Mouse (Mus musculus) lung, embryonic 14.5 days (tissue): ENCODE data around the gene Tex14. TPM values are rescaled to one million over a fixed set of nuclear protein-coding genes. Genes with fewer than 3 reads are reported as not detected.

Source experiments
- ATAC-seq: fragments of 200-750 bp; cut with Nextera tagmentation; 2 replicates; pipeline ENCODE4 v1.8.0; 2017; ENCODE audit warnings: mild to moderate bottlenecking, moderate TSS enrichment, moderate library complexity; ENCODE audit not compliant: insufficient read depth
- DNase-seq: peaks from one replicate; pipeline ENCODE4 v3.0.0-alpha.2; 2015
- H3K27ac ChIP-seq: fragments of 300-500 bp; sonication (generic); 2 replicates; pipeline ENCODE4 v1.5.1; 2014; ENCODE audit warnings: low read depth, mild to moderate bottlenecking, moderate library complexity
- H3K27me3 ChIP-seq: fragments of 300-500 bp; sonication (generic); 2 replicates; pipeline ENCODE4 v1.6.1; 2014; ENCODE audit warnings: low read length, control low read depth; ENCODE audit not compliant: insufficient read depth
- H3K36me3 ChIP-seq: fragments of 300-500 bp; sonication (generic); 2 replicates; pipeline ENCODE4 v1.6.1; 2014; ENCODE audit warnings: control low read depth; ENCODE audit not compliant: insufficient read depth
- H3K4me1 ChIP-seq: fragments of 300-500 bp; sonication (generic); 2 replicates; pipeline ENCODE4 v1.6.1; 2014; ENCODE audit warnings: antibody characterized with exemption, control low read depth; ENCODE audit not compliant: insufficient read depth
- H3K4me2 ChIP-seq: fragments of 300-500 bp; sonication (generic); 2 replicates; pipeline ENCODE4 v1.6.1; 2014; ENCODE audit warnings: mild to moderate bottlenecking
- H3K4me3 ChIP-seq: fragments of 300-500 bp; sonication (generic); 2 replicates; pipeline ENCODE4 v1.5.1; 2014; ENCODE audit warnings: low read depth, low read length
- H3K9ac ChIP-seq: fragments of 300-500 bp; sonication (generic); 2 replicates; pipeline ENCODE4 v1.6.1; 2014
- H3K9me3 ChIP-seq: fragments of 300-500 bp; sonication (generic); 2 replicates; pipeline ENCODE4 v1.6.1; 2016; ENCODE audit warnings: low read depth, low read length, control low read depth
- CTCF ChIP-seq: IDR thresholded peaks from 2 replicates; pipeline ENCODE4 v1.5.1; 2016; ENCODE audit warnings: antibody characterized with exemption, low read depth
- WGBS: fragments of 180-500 bp; shearing (Covaris S2); extraction: QIAGEN DNeasy Blood & Tissue Kit; methylation state at CpG from one replicate; pipeline ENCODE4 v1.1.7; 2014; 5-methylcytosine and 5-hydroxymethylcytosine counted together
- polyA plus RNA-seq: library from polyadenylated mRNA; unstranded; fragments of >200 nt; fragmentation: Nextera tagmentation; extraction: Ambion mirVana; gene quantifications from 2 replicates; pipeline ENCODE4 v1.2.1, GENCODE M21; 2014

The Tex14 gene
- polyA plus RNA-seq, 1 experiment from 2014 or later = 0.21 TPM

- H3K4me1 ChIP-seq = peaks cover 15% of the 10 kb centered on the region
- TF ChIP-seq CTCF = no peak
- H3K27me3 ChIP-seq = no peaks in the 10 kb centered on the region
- ATAC-seq (no peak), DNase-seq (no peak)
- 80% methylated on average over 8 of the region's 8 CpGs for WGBS
- H3K9ac ChIP-seq = no peak overlapping the region
- H3K36me3 ChIP-seq = no peaks in the 10 kb centered on the region
- no peak overlapping the region for H3K4me3 ChIP-seq
- no peaks in the 10 kb centered on the region for H3K9me3 ChIP-seq
- H3K4me2 ChIP-seq = no peak overlapping the region
- no peak overlapping the region for H3K27ac ChIP-seq
These were observed 177.3 kb downstream of the Tex14 start for GRCm38 (mm10) chr11:87581933-87582710.

DNA sequence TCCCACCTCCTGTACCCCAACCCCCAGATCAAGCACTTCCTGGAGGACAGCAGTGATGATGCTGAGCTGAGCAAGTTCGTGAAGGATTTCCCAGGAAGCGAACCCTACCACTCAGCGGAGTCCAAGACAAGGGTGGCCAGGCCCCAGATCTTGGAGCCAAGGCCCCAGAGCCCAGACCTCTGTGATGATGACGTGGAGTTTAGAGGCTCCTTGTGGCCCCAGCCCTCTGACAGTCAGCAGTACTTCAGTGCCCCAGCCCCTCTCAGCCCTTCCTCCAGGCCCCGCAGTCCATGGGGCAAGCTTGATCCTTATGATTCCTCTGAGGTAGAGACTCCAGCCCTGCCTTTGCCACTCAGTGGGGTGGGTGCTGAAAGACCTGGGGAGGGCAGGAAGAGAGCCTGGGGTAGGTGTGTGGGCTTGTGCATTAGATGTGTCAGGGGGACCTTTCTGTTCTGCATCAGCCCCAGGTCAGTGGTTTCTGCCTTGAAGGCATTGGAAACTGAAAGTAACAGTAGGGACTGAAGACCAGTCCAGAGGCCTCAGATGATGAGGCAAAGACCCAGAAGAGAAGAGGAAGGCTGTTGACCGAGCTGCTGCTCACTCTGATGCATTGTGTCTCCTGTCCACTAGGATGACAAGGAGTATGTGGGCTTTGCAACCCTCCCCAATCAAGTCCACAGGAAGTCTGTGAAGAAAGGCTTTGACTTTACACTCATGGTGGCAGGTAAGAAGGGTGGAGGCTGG, 178.6 kb downstream of the Tex14 start:
- 73% methylated on average over 6 of the region's 6 CpGs for WGBS
- peaks cover 7% of the 10 kb centered on the region; the same call in 1 of the 2 replicates for H3K4me1 ChIP-seq
- no peak overlapping the region for H3K4me2 ChIP-seq
- H3K9me3 ChIP-seq = no peaks in the 10 kb centered on the region
- TF ChIP-seq CTCF = peak; percentile 7; the same call in 1 of the 2 replicates
- H3K27ac ChIP-seq = no peak overlapping the region
- ATAC-seq = no peak
- no peak overlapping the region for H3K9ac ChIP-seq
- H3K4me3 ChIP-seq = no peak overlapping the region
- no peaks in the 10 kb centered on the region for H3K27me3 ChIP-seq
- DNase-seq = no peak
- no peaks in the 10 kb centered on the region for H3K36me3 ChIP-seq

- DNase-seq = peak; percentile 80
- Histone ChIP-seq H3K4me3 (no peak overlapping the region), H3K9ac (no peak overlapping the region), H3K4me2 (no peak overlapping the region), H3K27ac (peak overlapping the region; percentile 77), H3K4me1 (peaks cover 14% of the 10 kb centered on the region; the same call in 1 of the 2 replicates), H3K36me3 (no peaks in the 10 kb centered on the region), H3K27me3 (no peaks in the 10 kb centered on the region), H3K9me3 (no peaks in the 10 kb centered on the region)
- ATAC-seq = peak; percentile 29; the same call in 1 of the 2 replicates
- no peak for TF ChIP-seq CTCF
- 62% methylated on average over 10 of the region's 10 CpGs for WGBS
These were observed 180.0 kb downstream of the Tex14 start for GRCm38 (mm10) chr11:87584711-87585505.

DNA sequence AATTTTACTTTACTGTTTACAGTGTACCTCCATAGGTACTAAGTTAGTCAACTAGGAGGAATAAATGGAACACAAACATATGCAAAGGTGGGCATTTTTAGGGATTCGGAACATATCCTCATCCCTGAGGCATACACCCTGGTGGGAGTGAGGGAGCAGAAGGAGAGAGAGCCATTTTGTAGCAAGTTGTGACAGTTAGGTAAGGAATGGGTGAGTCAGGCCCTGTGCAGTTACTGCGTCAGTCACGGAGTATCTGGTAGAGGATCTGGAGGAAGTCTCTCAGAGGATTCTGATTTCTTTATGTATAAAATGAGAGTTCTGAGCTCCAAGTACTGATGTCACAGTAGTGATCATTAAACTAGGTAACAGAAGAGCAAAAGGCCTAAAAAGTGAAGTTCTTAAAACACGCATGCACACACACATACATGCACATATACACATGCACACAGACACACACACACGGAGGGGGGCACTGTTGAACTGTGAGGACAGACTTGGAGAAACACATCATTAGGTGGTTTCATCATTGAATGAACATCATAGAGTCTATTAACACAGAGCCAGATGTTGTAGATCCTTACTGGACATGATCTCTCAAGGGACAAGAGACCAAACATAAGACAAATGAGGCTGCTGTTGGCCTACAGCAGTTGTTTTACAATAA, 182.5 kb downstream of the Tex14 start:
- Histone ChIP-seq H3K9me3 (no peaks in the 10 kb centered on the region), H3K36me3 (no peaks in the 10 kb centered on the region), H3K4me1 (0 out of 2 replicates have a peak, but pooled peaks cover 10% of the 10 kb centered on the region), H3K27ac (peak overlapping the region; percentile 27; the same call in 1 of the 2 replicates), H3K4me2 (no peak overlapping the region), H3K27me3 (no peaks in the 10 kb centered on the region), H3K9ac (no peak overlapping the region), H3K4me3 (no peak overlapping the region)
- no peak for TF ChIP-seq CTCF
- ATAC-seq (no peak), DNase-seq (peak; percentile 36)
- WGBS = 88% methylated on average over 5 of the region's 5 CpGs

DNA sequence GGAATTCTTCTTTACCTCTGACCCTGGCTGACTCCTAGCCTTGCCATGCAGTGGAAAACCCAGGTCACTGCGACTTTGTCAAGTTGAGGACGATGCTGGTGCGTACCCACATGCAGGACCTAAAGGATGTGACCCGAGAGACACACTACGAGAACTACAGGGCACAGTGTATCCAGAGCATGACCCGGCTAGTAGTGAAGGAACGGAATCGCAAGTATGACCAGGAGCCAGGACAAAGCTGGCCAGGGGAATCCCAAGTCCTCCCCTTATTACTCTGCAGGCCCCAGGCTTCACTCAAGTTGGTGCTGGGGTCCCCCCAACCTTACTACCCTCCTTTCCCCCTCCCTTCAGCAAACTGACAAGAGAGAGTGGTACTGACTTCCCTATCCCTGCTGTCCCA, 184.7 kb downstream of the Tex14 start:
- Histone ChIP-seq H3K4me2 (peak overlapping the region; percentile 79), H3K27me3 (no peaks in the 10 kb centered on the region), H3K36me3 (peaks cover 10% of the 10 kb centered on the region), H3K9ac (no peak overlapping the region), H3K4me1 (peaks cover 10% of the 10 kb centered on the region; the same call in 1 of the 2 replicates), H3K9me3 (no peaks in the 10 kb centered on the region), H3K27ac (no peak overlapping the region), H3K4me3 (no peak overlapping the region)
- no peak for ATAC-seq
- whole genome bisulfite sequencing = 88% methylated on average over 8 of the region's 8 CpGs
- DNase-seq = no peak
- TF ChIP-seq CTCF = no peak

- H3K4me3 ChIP-seq = peak overlapping the region; percentile 60
- no peaks in the 10 kb centered on the region for H3K9me3 ChIP-seq
- no peak for TF ChIP-seq CTCF
- DNase-seq (peak; percentile 56), ATAC-seq (no peak)
- peaks cover 7% of the 10 kb centered on the region; the same call in 1 of the 2 replicates for H3K4me1 ChIP-seq
- H3K27me3 ChIP-seq = no peaks in the 10 kb centered on the region
- 1% methylated on average over 25 of the region's 25 CpGs for WGBS
- peak overlapping the region; percentile 79 for H3K4me2 ChIP-seq
- peaks cover 10% of the 10 kb centered on the region for H3K36me3 ChIP-seq
- peak overlapping the region; percentile 92 for H3K9ac ChIP-seq
- peak overlapping the region; percentile 90 for H3K27ac ChIP-seq
These were observed 186.1 kb downstream of the Tex14 start for GRCm38 (mm10) chr11:87590841-87591525.
